Mouse (Mus musculus) spleen, adult 12 weeks (tissue): ENCODE results near the gene Ear1.
"Not testable (repeated sequence)": the region's sequence is repeated elsewhere in the genome, so short reads cannot be mapped to it uniquely, and the experiment has no call there.

Experiments used
- DNase-seq: peaks from one replicate; pipeline ENCODE4 v3.0.0; 2022; ENCODE audit warnings: low spot score

Ear1 gene

DNA sequence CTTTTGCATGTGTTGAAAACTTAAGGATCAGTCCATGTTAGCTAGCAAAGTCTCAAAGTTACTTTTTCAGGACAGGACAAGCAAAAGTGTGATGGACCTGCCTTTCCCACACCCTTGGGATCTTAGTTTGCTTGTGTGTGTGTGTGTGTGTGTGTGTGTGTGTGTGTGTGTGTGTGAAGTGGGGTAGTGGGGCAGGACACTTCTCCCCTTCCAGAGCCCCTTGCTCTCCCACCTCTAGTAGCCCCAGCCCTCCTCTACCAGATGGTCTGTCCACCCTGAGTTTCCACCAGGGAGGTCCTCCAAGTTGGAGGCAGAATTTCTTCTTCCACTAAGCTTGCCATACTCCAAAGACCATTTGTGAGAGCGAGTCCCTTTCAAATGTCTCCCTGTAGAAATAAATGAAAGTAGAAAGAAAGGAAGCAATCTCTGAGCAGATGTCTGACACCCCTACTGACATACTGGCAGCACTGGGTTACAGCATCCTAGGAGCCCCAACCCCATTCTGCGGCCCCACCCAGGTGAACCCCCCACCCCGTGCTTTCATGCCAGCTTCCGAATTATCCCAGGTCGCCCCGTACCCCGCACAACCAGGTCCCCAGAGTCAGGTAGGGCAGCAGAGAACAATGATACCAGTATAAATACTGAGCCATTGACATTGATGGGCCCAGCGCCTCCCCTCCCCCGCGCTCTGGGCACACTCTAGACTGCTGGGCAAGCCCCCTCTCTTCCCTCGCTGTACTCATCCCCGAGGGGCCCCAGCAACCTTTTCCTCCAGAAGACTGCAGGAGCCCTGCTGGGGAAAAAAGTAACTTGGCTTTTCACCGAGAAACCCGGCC lies 79.0 kb downstream of the Ear1 start:
- DNase-seq: no peak

DNA sequence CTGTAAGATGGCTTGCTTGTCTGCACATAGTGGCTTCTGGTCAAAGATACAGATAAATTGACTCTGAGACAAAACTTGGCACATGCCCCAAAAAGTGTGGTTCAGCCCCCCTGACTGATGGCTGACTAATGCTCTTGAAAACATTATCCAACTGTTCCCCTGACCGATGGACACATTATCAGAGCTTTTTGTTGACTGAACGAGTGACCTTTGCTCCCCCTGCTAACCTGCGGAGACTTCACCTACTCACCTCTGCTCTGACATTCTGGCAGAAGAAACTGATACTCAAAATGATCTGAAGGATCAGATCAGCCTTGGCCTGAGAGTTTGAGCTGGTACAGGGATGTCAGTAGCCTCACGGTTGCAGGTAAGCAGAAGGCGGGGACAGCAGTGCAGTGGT lies 81.5 kb downstream of the Ear1 start:
- not testable (repeated sequence) for DNase-seq

DNA sequence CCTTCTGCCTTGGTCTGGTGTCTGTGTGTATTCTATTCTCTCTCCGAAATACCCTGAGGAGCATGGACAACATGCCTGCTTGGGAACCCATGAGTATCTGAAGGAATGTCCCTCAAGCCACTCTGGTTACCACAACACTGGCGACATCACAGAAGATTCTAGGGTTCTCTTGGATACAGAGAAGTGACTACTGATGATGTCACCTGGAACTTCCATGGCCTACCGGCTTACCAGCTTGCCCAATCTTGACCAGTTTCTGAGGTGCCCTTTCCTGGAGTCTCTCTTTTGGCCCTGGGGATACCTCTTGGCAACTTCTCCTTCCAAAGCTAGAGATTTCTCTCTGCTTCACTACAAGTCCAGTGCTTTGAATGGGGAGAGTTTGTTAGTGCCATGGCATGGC lies 90.7 kb downstream of the Ear1 start, which contains the start of gene Gm8180:
TSS of gene Gm8180 (minus strand) at position 101 of the 400 bp plus-strand sequence.
- DNase-seq: not testable (repeated sequence)
